Mouse (Mus musculus) B cell, adult 2 months (primary cell): ENCODE measurements around the gene Uvrag.
A peak's percentile ranks its signal among the peaks of the same experiment; 100 is the strongest.
"Not testable (repeated sequence)": the region's sequence is repeated elsewhere in the genome, so short reads cannot be mapped to it uniquely, and the experiment has no call there.

ENCODE experiments used
- DNase-seq, 2 experiments: peaks; one replicate each; pipeline ENCODE4 v3.0.0; 2022

Gene Uvrag

GRCm38 (mm10) chr7:98967672-98968071 lies 173.3 kb downstream of the Uvrag start:
- DNase-seq, result no peak

- not testable (repeated sequence) for DNase-seq
These were observed 177.4 kb downstream of the Uvrag start for GRCm38 (mm10) chr7:98963581-98963980.

- DNase-seq, result peak; percentile 71 to 75
These were observed 178.2 kb downstream of the Uvrag start for GRCm38 (mm10) chr7:98962547-98963311.

GRCm38 (mm10) chr7:98962074-98962473 lies 178.9 kb downstream of the Uvrag start:
- DNase-seq, result no peak

DNA sequence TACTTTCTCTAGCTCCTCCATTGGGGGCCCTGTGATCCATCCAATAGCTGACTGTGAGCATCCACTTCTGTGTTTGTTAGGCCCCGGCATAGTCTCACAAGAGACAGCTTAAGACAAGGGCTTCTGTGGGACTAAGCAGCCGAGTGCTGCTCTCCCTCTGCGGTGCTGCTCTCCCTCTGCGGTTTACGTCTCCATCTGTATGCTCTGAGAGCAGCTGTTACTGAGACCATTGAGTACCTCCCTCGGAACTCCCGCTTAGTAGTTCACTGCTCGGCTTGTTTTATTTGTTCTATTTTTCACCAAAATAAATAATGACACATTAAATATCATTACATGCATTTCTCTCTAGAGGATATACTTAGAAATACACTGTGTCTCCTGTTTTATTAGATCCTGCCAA lies 180.7 kb downstream of the Uvrag start:
- DNase-seq, result no peak

DNA sequence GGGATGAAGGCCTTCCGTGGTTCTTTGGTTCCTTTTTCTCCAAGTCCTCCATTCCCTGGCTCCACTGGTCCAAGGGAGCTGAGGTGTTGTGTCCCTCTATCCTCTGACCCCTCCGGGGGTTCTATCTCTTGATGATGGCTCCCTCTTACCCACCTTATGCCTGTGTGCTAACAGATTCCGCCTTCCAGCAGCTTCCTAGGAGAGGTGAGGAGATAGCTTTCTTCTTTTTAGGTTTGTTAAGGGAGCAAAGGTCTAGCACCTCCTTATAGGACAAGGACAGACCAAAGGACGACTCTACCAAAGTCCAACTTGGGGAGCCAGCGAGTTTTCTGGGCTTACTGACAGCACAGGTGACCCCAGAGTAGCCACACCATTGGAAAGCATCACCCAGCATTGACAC lies 181.7 kb downstream of the Uvrag start:
- no peak for DNase-seq

DNA sequence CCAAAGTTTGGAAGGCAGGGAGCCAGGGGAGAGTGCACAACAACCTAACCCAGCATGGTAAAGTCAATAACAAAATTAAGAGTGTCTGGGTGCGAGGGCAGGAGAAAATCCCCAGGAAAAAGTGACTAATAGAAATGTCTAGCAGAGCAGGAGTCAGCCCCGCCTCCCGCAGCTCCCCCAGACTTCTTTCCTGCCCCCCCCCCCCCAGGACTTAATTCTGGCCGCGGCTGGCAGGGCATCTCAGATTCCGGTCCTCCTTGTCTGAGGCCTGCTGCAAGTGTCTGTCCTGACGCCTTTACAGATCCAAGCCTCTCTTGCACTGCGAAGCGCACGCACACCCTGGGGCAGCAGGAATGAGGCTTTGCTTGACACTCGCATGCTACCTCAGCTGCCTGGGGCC lies 182.8 kb downstream of the Uvrag start:
- no peak for DNase-seq

- DNase-seq, result no peak
These were observed 183.7 kb downstream of the Uvrag start for GRCm38 (mm10) chr7:98957111-98957741.

GRCm38 (mm10) chr7:98956609-98957008 lies 184.3 kb downstream of the Uvrag start:
- DNase-seq, result no peak

- no peak for DNase-seq
These were observed 187.3 kb downstream of the Uvrag start for GRCm38 (mm10) chr7:98953649-98954048.

DNA sequence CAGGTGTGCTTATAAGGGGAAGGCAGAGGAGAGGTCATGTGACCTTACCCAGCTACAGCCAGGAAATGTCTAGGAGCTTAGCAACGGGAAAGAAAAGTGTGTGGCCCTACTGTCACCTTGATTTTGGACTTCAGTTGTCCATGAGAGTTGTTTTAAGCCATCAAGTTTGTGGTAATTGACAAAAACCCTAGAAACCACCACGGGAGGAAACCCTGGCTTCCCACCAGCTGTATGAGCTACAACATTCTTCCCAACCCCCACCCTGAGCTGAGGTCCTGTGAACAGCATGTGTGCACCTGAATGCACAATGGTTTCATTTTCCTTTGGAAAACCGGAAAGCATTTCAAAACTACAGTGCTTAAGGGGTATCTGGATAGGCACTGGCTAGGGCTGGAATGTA lies 196.0 kb downstream of the Uvrag start:
- DNase-seq, result no peak

GRCm38 (mm10) chr7:98943687-98944086 lies 197.3 kb downstream of the Uvrag start:
- no peak for DNase-seq

DNA sequence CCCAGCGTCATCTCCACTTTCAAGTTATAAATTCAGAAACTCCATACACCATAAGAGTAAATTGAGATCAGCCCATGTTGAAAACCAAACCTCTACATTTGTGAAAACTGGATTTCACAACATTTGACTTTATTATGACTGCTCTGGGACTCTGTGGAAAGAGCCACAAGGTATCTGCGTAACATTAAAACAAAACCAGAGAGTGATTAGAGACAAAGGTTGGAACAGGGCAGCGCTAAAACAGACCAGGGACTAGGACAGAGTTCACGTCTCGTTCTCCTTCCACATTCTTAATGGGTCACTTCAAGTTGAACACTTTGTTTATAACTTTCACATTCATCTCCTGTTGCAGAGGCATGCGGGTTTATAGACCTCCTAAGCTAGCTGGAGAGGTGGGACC lies 198.2 kb downstream of the Uvrag start:
- no peak for DNase-seq

DNA sequence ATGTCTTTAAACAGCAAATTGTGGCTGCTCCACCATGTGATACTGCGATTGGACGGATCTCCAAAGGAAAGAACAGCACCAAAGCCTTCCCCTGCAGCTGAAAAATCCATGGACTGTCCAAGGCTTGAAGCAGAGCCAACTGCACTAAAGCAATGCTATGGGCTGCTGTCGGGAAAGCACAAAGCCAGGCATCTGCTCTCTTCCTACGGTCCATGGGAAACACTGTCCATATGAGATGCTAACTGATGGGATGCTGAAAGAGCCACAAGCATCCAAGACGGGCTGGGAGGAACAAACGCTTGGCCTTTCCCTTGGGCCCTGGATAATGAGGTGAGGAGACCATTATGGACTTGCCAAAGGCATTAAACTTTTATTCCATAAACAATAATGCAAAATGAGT lies 201.7 kb downstream of the Uvrag start:
- no peak for DNase-seq

DNA sequence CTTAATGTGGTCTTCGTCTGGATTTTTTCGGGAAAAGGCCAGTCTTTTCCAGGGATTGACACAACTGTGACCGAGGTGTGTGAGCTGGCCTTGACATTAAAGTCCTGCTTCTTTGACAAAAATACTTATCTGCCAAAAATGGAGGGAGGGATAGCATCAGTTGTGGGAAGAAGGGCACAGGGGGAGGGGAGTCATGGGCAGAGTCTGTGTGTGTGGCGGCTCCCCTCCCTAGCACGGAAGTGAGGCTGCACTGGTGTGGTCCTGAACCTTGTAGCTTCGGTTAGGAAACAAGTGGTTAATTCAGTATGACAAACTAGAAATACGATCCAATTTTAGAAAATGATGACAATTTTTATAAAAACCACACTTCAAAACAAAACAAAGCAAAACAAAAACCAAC lies 202.3 kb downstream of the Uvrag start:
- DNase-seq, result no peak

DNA sequence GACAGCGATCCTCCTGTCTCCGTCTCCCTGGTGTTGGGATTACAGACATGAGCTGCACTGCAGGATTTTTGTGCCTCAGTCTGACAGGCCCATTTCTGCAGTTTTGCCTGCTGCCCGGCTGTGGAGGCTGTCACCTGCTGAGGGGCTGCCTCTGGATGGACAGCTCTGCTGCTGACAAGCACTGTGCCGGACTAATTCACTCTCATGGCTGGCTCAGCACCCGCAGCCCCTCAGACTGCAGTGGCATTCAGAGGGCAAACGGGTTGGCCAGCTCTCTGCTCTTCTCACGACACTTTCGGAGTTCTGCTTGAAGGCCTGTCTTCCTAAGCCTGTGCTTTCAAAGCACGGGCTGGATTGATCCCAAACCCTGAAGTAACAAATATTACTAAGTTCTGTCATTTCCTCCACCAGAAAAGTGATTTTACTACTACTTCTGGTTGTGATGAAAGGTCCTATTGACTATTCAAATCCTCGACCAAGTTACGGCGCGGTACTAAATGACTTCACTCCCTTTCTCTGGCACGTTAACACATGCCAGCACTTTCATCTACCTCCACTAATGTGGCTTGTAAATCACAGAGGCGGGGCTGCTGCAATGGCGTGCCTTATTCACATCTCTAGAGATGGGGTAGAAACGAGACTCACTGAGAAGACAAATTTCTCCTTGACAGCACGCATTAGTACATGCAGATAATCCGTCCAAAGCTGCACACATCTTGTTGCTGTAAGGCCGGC lies 203.7 kb downstream of the Uvrag start:
- no peak for DNase-seq

GRCm38 (mm10) chr7:98935757-98936156 lies 205.2 kb downstream of the Uvrag start:
- DNase-seq, result no peak

DNA sequence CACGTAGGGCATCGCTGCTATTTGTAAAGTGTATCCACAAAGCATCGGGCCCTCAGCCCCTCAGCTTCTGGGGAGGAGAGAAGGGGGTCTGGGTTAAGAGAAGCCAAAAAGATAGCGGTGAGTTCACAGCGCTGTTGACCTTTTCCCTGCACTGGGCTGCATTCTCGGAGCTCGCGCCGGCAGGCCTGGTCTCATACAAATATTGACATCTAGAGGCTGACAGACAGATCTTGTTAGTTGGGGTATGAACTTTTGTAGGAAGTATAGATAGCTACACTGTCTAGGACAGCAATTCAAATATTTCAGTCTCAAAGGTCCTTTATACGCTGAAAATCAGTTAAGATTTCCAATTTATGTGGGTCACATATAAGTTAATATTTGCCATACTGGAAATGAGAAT lies 205.7 kb downstream of the Uvrag start:
- no peak for DNase-seq

DNA sequence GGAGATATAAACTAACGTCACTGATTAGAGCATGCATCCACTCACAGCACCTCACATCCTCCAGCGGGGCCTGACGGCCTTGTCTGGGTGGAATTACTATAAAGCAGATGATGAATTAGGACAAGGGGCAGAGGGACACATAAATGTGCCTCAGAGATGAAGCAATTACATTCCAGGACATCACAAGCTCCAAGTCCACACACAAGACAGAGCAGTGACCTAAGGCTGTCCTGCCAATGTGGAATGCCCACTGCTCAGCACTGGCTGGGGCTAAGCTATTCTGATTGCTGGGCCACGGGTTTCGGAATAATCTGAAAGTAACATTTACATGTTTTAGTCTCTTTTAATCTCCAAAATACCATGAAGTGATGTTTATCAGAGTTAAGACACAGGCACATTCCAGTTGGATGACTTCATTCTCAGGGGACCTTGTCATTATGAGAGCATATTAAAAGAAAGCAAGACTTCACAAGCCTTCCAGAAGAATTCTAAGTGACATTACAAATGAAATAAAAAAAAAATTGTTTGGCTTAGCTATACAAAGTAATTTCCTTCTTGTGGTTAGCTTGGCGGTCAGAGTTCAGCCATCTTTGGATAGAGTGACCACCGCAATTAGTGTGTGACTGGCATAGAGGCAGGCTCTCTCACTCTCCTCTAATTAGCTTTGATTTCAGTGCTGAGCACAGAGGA lies 212.5 kb downstream of the Uvrag start:
- DNase-seq, result no peak

DNA sequence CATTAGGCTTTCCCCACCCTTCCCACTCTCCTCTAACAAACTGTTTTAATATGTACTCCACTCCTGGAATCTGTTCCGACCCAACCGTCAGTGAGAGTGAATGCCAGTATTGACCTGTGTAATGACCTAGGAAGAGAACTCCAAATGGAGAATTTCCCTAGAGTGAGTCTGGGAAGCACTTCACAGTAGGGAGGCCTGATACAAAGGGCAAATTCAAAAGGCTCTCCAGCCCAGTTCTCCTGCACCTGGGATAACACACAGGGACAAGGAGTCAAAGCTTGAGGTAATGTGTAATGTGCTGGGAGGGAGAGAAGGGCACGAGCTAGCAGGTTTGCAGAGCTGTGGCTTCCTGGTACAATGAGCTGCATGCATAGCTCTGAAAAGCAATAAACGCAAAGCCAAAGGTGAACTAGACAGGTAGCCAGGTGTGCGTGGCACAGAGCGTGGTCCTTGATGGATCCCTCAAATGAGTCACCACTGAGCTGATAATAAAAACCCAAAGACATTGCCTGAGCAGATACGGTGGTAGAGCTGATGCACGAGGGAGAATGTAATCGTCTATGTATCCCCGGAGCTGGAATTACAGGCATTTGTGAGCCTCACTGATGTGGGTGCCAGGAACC lies 213.9 kb downstream of the Uvrag start:
- no peak for DNase-seq

DNA sequence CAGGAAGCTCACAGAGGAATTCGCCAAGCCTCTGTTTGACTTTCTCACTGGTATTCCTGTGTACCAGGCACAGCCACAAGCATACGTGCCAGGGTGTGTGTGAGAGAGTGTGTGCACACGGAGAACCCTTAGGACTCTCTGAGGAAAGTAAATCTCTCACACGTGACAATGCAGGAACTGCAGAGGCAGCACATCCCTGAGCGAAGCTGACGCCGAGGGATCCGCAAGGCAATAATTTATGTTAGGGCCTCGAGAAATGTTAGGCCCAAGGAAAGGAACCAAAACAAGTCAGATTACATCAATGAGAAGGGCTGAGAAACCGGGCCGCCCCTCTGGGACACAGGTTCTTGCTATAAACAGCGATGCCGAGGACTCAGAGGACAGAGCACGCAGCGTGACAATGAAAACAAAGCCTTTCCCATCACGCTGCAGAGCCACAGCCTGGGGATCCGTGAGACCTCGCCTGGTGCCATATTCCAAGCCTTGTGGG lies 216.5 kb downstream of the Uvrag start:
- DNase-seq, result no peak

- no peak for DNase-seq
These were observed 218.0 kb downstream of the Uvrag start for GRCm38 (mm10) chr7:98922984-98923383.

- DNase-seq, result no peak
These were observed 223.5 kb downstream of the Uvrag start for GRCm38 (mm10) chr7:98917407-98917806.
